Mouse (Mus musculus) ES-Bruce4 (cell line): ENCODE data around the gene Mt2.

ENCODE experiments used
- CTCF ChIP-seq: IDR thresholded peaks from one replicate; pipeline ENCODE4 v1.8.1; 2011; ENCODE audit warnings: low read depth, low read length
- POLR2A ChIP-seq: IDR thresholded peaks from one replicate; pipeline ENCODE4 v1.8.1; 2011; ENCODE audit warnings: low read length; ENCODE audit not compliant: insufficient read depth

DNA sequence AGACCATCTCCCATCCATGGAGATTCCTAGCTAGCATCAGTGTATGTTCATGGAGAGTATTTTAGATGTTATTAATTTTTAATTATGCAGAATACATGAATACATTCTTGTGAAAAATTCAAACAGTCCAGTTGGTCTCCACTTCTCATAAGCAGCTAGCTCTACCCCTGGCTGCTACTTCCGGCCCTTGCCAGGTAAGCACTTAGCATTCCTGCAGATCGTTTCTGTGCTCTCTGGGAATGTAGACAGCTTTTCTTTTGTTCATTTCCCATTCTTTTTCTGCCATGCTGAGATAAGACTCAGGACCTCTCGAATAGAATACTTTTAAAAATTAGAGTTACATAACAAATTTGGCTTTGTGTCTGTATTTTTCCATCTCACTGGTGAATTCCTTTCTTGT is 31.6 kb downstream of the Mt2 start:
- TF ChIP-seq POLR2A (no peak), CTCF (no peak)
